Mouse (Mus musculus): ENCODE measurements at regions not wholly inside any gene's neighbourhood (a gene's known extent, or its start where the extent isn't known, plus 50 kb on each side); places are given as distances from the start of the nearest gene placed in this dataset.

DNA sequence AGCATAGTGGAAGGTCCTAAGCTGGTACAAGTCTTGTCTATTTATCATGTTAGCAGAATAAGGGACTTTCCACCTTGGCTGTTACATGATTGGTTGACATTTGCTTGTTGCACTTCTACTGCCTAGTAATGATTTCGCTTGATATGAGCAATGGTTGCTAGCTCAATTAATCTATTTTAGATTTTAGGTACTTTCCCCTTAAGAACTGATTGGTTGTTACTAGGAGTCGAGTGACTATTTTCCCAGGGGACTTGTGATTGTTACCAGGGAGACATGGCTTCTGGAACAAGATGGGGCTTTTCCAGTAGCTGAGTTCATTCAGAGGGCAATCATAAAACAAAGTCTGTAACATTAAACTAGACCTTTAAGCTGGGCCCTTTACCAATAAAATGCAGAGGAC, 100.9 kb downstream of the Nup35 start:
- Histone ChIP-seq H3K4me2 (ENCODE audit: low read depth, low read length) (no peak overlapping the region), H3K9ac (ENCODE audit: low read depth, low read length) (no peak overlapping the region), H3K27ac (ENCODE audit: low read length) (no peak overlapping the region), H3K4me3 (ENCODE audit: low read length) (no peak overlapping the region), H3K36me3 (ENCODE audit: control insufficient read depth, insufficient read depth, low read length) (no peaks in the 10 kb centered on the region), H3K4me1 (ENCODE audit: control insufficient read depth, insufficient read depth, low read length) (no peaks in the 10 kb centered on the region), H3K9me3 (ENCODE audit: control insufficient read depth, low read length) (no peaks in the 10 kb centered on the region), H3K27me3 (replicated peaks; ENCODE audit: control insufficient read depth, insufficient read depth, low read length) (no peaks in the 10 kb centered on the region)
- WGBS: 46% methylated on average over 2 of the region's 2 CpGs
- ATAC-seq: no peak

DNA sequence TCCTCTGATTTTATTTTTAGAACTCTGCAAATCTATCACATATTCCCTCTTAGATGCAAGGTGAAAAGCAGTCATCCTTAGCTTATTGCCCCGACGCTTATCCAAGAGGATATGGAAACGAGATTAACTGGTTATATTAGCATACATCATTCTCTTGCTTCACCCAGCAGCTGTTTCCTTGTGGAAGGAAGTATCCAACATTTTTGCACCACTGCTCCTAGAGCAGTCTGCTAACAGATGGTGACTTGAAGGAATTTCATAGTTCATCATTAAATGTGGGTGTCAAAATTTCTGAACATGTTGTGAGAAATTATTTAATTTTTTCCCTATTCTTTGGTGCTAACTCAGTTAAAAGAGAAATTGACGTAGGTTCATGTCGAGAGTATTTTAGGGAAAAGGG, 107.0 kb downstream of the Nup35 start:
- Histone ChIP-seq H3K4me1 (ENCODE audit: control insufficient read depth, insufficient read depth, low read length) (no peaks in the 10 kb centered on the region), H3K27ac (ENCODE audit: low read length) (no peak overlapping the region), H3K4me2 (ENCODE audit: low read depth, low read length) (no peak overlapping the region), H3K9me3 (ENCODE audit: control insufficient read depth, low read length) (no peaks in the 10 kb centered on the region), H3K36me3 (ENCODE audit: control insufficient read depth, insufficient read depth, low read length) (no peaks in the 10 kb centered on the region), H3K9ac (ENCODE audit: low read depth, low read length) (no peak overlapping the region), H3K27me3 (replicated peaks; ENCODE audit: control insufficient read depth, insufficient read depth, low read length) (no peaks in the 10 kb centered on the region), H3K4me3 (ENCODE audit: low read length) (no peak overlapping the region)
- ATAC-seq: no peak
- 69% methylated on average over 5 of the region's 5 CpGs for WGBS

DNA sequence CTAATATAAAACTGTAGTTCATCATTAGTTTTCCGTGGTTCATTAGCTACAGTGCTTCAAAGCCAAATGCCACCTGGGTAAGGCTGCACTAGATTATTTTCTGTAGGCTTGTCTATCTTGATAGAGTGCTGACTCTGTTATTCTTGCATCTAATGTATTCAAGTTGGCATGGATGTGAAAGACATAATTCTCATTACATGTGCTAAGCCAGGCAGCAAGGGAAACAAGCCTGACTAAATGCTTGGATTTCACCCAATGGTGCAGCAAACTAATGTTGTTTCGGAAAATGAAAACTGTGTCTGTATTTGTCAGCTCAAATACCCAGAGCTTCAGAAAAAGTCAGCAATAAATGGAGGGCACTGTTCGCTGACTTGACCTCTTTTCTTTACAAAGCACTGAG, 114.3 kb downstream of the Nup35 start:
- WGBS: 83% methylated on average over 3 of the region's 3 CpGs
- no peaks in the 10 kb centered on the region for H3K4me1 ChIP-seq (ENCODE audit: control insufficient read depth, insufficient read depth, low read length)
- ATAC-seq: no peak
- H3K4me3 ChIP-seq (ENCODE audit: low read length): no peak overlapping the region
- no peak overlapping the region for H3K4me2 ChIP-seq (ENCODE audit: low read depth, low read length)
- no peak overlapping the region for H3K9ac ChIP-seq (ENCODE audit: low read depth, low read length)
- no peak overlapping the region for H3K27ac ChIP-seq (ENCODE audit: low read length)
- H3K9me3 ChIP-seq (ENCODE audit: control insufficient read depth, low read length): no peaks in the 10 kb centered on the region
- H3K36me3 ChIP-seq (ENCODE audit: control insufficient read depth, insufficient read depth, low read length): no peaks in the 10 kb centered on the region
- no peaks in the 10 kb centered on the region for H3K27me3 ChIP-seq (replicated peaks; ENCODE audit: control insufficient read depth, insufficient read depth, low read length)

DNA sequence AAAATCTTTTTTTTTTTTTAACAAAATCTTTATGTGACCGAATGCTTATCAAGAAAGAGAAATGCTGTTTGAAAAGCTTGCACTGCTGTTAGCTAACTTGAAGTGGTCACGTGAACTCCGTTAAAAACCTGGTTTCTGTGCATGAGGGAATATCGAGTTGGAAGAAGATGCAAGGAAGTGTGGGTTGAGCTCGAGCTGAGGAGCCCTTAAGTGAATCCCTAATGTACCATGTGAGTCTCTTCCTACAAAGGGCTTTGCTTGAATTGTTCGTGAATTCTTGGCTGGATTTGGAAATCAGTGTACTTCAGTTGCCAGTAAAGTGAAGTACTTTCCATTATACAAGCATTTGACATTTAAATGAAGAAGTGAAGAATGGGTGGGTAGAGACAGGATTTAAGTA, 129.7 kb downstream of the Nup35 start:
- no peaks in the 10 kb centered on the region for H3K27me3 ChIP-seq (replicated peaks; ENCODE audit: control insufficient read depth, insufficient read depth, low read length)
- no peaks in the 10 kb centered on the region for H3K9me3 ChIP-seq (ENCODE audit: control insufficient read depth, low read length)
- H3K36me3 ChIP-seq (ENCODE audit: control insufficient read depth, insufficient read depth, low read length): no peaks in the 10 kb centered on the region
- no peak overlapping the region for H3K9ac ChIP-seq (ENCODE audit: low read depth, low read length)
- H3K27ac ChIP-seq (ENCODE audit: low read length): no peak overlapping the region
- no peak overlapping the region for H3K4me3 ChIP-seq (ENCODE audit: low read length)
- no peaks in the 10 kb centered on the region for H3K4me1 ChIP-seq (ENCODE audit: control insufficient read depth, insufficient read depth, low read length)
- H3K4me2 ChIP-seq (ENCODE audit: low read depth, low read length): no peak overlapping the region
- ATAC-seq: no peak
- WGBS: 75% methylated on average over 6 of the region's 6 CpGs

DNA sequence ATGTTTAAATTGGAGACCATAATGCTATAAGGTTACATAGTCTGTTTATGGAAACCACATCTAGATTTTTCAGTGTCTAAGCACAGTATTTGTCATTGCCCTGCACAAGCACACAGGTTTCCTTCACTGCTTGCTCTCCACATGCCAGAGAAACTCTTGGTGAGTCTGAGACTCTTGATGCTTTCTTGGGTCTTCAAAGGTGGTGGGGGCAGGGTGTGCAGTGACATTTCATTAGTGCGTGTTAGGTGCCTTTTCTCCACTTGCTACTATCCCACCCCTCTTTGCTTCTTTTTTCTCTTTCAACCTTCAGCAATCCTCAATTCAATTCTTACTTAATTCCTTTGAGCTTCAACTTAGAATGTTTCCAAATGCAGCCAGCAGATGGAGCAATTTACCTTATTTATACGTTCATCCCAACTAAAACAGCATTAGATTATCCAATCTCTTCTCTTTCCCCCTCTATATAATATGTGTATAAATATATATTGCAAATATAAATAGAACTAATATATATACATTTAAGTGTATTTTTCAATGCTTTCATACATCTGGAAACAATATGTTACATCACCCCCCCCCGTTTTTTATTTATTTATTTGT, 145.1 kb downstream of the Nup35 start:
- 37% methylated on average over 3 of the region's 3 CpGs for WGBS
- Histone ChIP-seq H3K4me1 (ENCODE audit: control insufficient read depth, insufficient read depth, low read length) (no peaks in the 10 kb centered on the region), H3K9me3 (ENCODE audit: control insufficient read depth, low read length) (no peaks in the 10 kb centered on the region), H3K4me3 (ENCODE audit: low read length) (no peak overlapping the region), H3K36me3 (ENCODE audit: control insufficient read depth, insufficient read depth, low read length) (no peaks in the 10 kb centered on the region), H3K27me3 (replicated peaks; ENCODE audit: control insufficient read depth, insufficient read depth, low read length) (no peaks in the 10 kb centered on the region), H3K9ac (ENCODE audit: low read depth, low read length) (no peak overlapping the region), H3K4me2 (ENCODE audit: low read depth, low read length) (no peak overlapping the region), H3K27ac (ENCODE audit: low read length) (no peak overlapping the region)
- ATAC-seq: no peak

DNA sequence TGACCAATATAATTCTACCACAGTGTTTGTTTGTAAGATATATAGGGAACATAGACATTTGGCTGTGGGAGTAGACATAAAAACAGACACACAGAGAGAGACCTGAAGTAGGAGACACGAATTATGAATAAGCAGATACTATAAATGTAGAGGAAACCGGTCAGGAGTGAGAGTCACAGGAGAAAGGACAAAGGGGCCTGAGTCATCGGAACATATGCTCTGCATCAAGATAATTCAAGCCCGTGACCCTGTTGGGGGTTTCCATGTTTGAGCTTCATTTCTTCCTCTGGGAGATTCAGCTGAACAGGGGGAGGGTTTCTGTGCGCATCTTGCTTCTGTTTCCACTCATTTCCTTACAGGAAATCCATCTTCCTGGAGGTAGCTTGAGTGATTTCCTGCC, 154.1 kb downstream of the Nup35 start:
- Histone ChIP-seq H3K27ac (ENCODE audit: low read length) (no peak overlapping the region), H3K36me3 (ENCODE audit: control insufficient read depth, insufficient read depth, low read length) (no peaks in the 10 kb centered on the region), H3K9ac (ENCODE audit: low read depth, low read length) (no peak overlapping the region), H3K4me3 (ENCODE audit: low read length) (no peak overlapping the region), H3K4me1 (ENCODE audit: control insufficient read depth, insufficient read depth, low read length) (no peaks in the 10 kb centered on the region), H3K27me3 (replicated peaks; ENCODE audit: control insufficient read depth, insufficient read depth, low read length) (no peaks in the 10 kb centered on the region), H3K4me2 (ENCODE audit: low read depth, low read length) (no peak overlapping the region), H3K9me3 (ENCODE audit: control insufficient read depth, low read length) (no peaks in the 10 kb centered on the region)
- 64% methylated on average over 5 of the region's 5 CpGs for WGBS
- ATAC-seq: no peak

DNA sequence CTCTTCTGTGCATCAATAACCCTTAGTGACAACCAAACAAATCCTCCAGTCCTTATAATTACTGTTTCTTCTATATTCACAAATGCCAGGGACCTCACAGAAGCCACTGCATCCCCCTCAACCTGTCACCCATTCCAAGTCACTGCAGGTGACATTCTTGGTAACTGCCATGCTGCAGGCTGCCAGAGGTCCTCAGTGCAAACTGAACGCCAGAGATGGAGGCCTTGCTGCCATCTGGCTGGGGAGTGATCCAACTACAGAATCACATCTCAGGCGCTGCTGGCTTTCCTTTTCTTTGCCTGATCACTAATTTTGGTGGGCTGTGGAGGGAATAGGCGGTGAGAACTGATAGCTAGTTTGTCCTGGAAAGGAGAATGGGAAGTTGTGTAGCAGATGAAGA, 155.4 kb downstream of the Nup35 start:
- no peaks in the 10 kb centered on the region for H3K27me3 ChIP-seq (replicated peaks; ENCODE audit: control insufficient read depth, insufficient read depth, low read length)
- no peak overlapping the region for H3K4me3 ChIP-seq (ENCODE audit: low read length)
- H3K9ac ChIP-seq (ENCODE audit: low read depth, low read length): no peak overlapping the region
- H3K27ac ChIP-seq (ENCODE audit: low read length): no peak overlapping the region
- no peaks in the 10 kb centered on the region for H3K9me3 ChIP-seq (ENCODE audit: control insufficient read depth, low read length)
- no peaks in the 10 kb centered on the region for H3K4me1 ChIP-seq (ENCODE audit: control insufficient read depth, insufficient read depth, low read length)
- WGBS: 78% methylated on average over 3 of the region's 3 CpGs
- H3K4me2 ChIP-seq (ENCODE audit: low read depth, low read length): no peak overlapping the region
- no peak for ATAC-seq
- no peaks in the 10 kb centered on the region for H3K36me3 ChIP-seq (ENCODE audit: control insufficient read depth, insufficient read depth, low read length)

DNA sequence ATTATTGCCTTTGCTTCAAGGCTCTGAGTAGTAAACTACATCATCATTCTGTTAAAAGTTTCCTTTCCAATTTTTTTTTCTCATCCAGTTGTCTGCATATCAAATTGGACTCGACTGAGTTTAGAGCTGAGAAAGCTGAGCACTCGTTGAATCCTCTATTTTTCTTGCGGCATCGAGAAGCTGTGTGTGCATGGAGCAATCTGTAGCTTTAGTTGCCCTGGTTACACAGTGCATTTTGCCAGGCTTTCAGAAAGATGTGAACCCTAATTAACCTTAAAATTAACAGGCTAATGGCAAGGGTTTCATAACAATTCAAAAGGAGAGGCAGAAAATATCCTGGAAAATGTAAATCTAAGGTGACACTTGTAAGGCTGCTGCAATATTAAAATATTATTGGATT, 169.3 kb downstream of the Nup35 start:
- H3K27me3 ChIP-seq (replicated peaks; ENCODE audit: control insufficient read depth, insufficient read depth, low read length): no peaks in the 10 kb centered on the region
- no peaks in the 10 kb centered on the region for H3K9me3 ChIP-seq (ENCODE audit: control insufficient read depth, low read length)
- no peaks in the 10 kb centered on the region for H3K4me1 ChIP-seq (ENCODE audit: control insufficient read depth, insufficient read depth, low read length)
- no peaks in the 10 kb centered on the region for H3K36me3 ChIP-seq (ENCODE audit: control insufficient read depth, insufficient read depth, low read length)
- H3K9ac ChIP-seq (ENCODE audit: low read depth, low read length): no peak overlapping the region
- H3K27ac ChIP-seq (ENCODE audit: low read length): no peak overlapping the region
- no peak overlapping the region for H3K4me2 ChIP-seq (ENCODE audit: low read depth, low read length)
- no peak overlapping the region for H3K4me3 ChIP-seq (ENCODE audit: low read length)
- WGBS: 74% methylated on average over 4 of the region's 4 CpGs
- ATAC-seq: no peak

DNA sequence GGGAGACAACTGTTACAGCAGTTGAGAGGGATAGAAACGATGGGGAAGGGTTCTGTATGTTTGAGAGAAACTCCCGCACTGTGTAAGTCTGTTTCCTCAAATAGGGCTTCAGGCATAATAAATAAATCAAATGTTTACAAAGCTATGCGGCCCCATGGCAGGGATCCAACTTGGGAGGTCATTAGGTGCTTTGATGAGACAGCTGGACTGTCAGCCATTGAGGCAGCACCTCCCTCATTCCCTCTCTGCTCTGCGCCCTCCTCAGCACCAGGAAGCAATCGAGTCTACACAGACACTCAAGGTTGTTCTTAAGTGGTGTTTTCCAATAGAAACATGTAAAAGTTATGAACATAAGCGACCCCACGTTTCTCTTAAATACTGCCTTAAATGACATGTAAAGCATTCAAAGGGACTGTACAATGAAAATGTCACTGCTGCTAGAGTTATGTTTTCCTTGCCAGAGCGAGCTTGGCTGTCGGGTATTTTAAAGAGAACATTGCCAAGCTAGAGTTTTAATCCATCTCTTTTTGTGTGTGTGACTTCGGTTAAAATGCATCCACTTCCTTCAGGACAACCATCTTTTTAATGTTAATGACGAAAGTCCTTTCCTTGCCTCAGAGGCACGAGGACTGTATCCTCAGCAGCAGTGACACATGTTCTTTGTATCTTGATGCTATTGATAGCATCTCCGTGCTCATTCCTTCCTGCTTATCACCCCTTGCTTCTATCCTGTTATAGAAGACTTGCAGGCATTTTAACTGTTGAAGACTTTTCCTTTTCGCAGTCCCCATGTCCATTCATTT, 176.5 kb downstream of the Nup35 start:
- Histone ChIP-seq H3K27ac (ENCODE audit: low read length) (no peak overlapping the region), H3K4me2 (ENCODE audit: low read depth, low read length) (no peak overlapping the region)
- 45% methylated on average over 14 of the region's 14 CpGs for WGBS

DNA sequence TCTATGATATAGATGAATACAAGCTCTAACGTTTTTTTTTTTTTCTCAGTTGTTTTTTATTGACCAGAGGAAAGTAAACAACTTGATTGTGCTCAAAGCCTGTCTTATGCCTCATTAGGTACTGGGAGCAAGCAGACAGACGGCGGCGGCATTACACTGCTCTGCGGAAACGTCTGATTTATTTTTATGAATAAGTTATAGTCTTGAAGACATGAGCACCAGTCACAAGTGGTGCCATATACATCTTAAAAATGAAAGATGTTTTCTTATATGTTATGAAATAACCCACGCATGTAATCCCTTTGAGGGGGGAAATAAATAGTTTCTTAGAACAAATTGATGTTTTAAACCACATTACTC, 177.1 kb downstream of the Nup35 start:
- Histone ChIP-seq H3K36me3 (ENCODE audit: control insufficient read depth, insufficient read depth, low read length) (no peaks in the 10 kb centered on the region), H3K4me1 (ENCODE audit: control insufficient read depth, insufficient read depth, low read length) (0 out of 2 replicates have a peak, but pooled peaks cover 3% of the 10 kb centered on the region), H3K4me2 (ENCODE audit: low read depth, low read length) (no peak overlapping the region), H3K9ac (ENCODE audit: low read depth, low read length) (no peak overlapping the region), H3K27ac (ENCODE audit: low read length) (no peak overlapping the region), H3K4me3 (ENCODE audit: low read length) (no peak overlapping the region), H3K27me3 (replicated peaks; ENCODE audit: control insufficient read depth, insufficient read depth, low read length) (no peaks in the 10 kb centered on the region), H3K9me3 (ENCODE audit: control insufficient read depth, low read length) (no peaks in the 10 kb centered on the region)
- no peak for ATAC-seq
- WGBS: 69% methylated on average over 7 of the region's 7 CpGs

More for the DNA sequence above, 176.5 kb downstream of the Nup35 start:
- no peaks in the 10 kb centered on the region for H3K36me3 ChIP-seq (ENCODE audit: control insufficient read depth, insufficient read depth, low read length)
- no peak overlapping the region for H3K4me3 ChIP-seq (ENCODE audit: low read length)
- ATAC-seq: peak; percentile 52; the same call in 1 of the 2 replicates
- H3K4me1 ChIP-seq (ENCODE audit: control insufficient read depth, insufficient read depth, low read length): 0 out of 2 replicates have a peak, but pooled peaks cover 3% of the 10 kb centered on the region
- no peak overlapping the region for H3K9ac ChIP-seq (ENCODE audit: low read depth, low read length)
- H3K27me3 ChIP-seq (replicated peaks; ENCODE audit: control insufficient read depth, insufficient read depth, low read length): no peaks in the 10 kb centered on the region
- no peaks in the 10 kb centered on the region for H3K9me3 ChIP-seq (ENCODE audit: control insufficient read depth, low read length)
